Mouse (Mus musculus): ENCODE data around the gene Sphkap. TPM values are rescaled to one million over a fixed set of nuclear protein-coding genes. Genes with fewer than 3 reads are reported as not detected.

Gene Sphkap
- polyA plus RNA-seq, 2 experiments, result 1.6 to 2.0 TPM

DNA sequence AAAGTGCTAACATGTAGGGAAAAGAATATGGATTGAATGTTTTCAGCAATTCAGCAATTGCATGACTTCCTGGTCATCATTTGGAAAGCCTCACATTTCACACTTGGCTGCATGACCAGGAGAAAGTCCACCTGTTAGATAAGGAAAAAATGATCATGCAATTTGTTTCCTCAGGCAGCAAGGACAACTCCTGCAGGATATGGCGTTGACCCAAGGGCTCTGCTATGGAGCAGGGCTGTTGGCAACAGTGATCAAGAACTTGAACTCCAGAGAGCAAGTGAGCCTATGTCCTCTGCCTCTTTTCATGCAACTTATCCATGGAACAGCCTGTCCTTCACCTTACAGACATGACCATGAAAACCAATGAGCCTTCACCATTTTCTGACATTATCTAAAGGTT lies 198.0 kb downstream of the Sphkap start:
- Histone ChIP-seq H3K4me2 (replicated peaks; ENCODE audit: low read depth, low read length, severe bottlenecking) (no peak overlapping the region), H3K4me3 (replicated peaks; ENCODE audit: low read length) (no peak overlapping the region), H3K36me3 (ENCODE audit: control insufficient read depth, insufficient read depth, low read length) (no peaks in the 10 kb centered on the region), H3K9me3 (ENCODE audit: control insufficient read depth, low read length) (no peaks in the 10 kb centered on the region), H3K4me1 (ENCODE audit: control insufficient read depth, insufficient read depth, low read length) (no peaks in the 10 kb centered on the region), H3K27me3 (ENCODE audit: control insufficient read depth, insufficient read depth, low read length) (no peaks in the 10 kb centered on the region), H3K27ac (replicated peaks; ENCODE audit: low read depth, low read length) (no peak overlapping the region), H3K9ac (ENCODE audit: low read depth, low read length, severe bottlenecking) (no peak overlapping the region)
- TF ChIP-seq POLR2A (IDR thresholded peaks at IDR 0.05; ENCODE audit: borderline replicate concordance, extremely low read depth, insufficient read depth, insufficient read length), result no peak
- 82% methylated on average over 1 of the region's 1 CpGs for WGBS
- DNase-seq (ENCODE audit: low spot score), result no peak
- ATAC-seq (ENCODE audit: low FRiP score, low read depth), result no peak

Other genes with a start within 250 kb of the Sphkap start
- 0.36 and 0.45 TPM in 2 replicates for gene Daw1, start 248.4 kb downstream of the Sphkap start, polyA plus RNA-seq (2012; rRNA removed)
- gene Daw1, start 248.4 kb downstream of the Sphkap start, polyA plus RNA-seq (2014; fragmentation: Nextera tagmentation; extraction: Ambion mirVana), result 0.18 and 0.29 TPM in 2 replicates